Mouse (Mus musculus) T-helper 1 cell (primary cell): ENCODE data around the gene Lats1.

ENCODE experiments used
- in situ Hi-C: fragments of 300-600 bp; cut with MboI, MseI; formaldehyde crosslinking; loops from one replicate; pipeline ENCODE4 v1.15.1; 2025; ENCODE audit warnings: high pct_unique_total_duplicates

The Lats1 gene

DNA sequence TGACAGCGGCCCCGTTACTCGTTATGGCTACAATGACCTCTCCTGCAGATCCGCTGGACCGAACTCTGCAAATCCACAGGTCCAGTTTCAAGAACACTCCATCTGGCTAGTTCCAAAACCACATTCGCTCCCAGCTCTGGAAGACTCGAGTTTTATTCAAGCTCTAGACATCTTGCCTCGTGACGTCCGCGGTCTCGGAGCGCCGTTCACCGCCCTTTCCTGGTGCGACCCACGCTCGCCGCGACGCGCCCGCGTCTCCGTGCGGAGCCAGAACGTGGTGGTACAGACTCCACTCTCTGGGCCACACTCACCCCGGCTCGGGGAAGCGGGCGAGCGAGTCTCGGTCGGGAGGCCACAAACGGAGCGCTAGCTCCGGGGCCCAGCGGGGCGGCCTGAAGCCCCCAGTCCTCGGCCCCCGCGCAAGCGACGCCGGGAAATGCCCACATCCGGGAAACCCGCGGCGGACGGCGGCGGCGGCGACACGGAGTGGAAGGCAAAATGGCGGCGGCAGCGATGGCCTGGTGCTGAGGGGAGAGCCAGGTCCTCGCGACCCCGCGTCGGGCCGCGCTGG is at the start of gene Lats1, which contains the start of gene Pcmt1:
Gene Lats1 (plus strand): TSS at position 484 of the 571 bp plus-strand sequence.
Gene Pcmt1 (minus strand): TSS at position 406 of the 571 bp plus-strand sequence.
- in situ Hi-C loops, result no loop called here

DNA sequence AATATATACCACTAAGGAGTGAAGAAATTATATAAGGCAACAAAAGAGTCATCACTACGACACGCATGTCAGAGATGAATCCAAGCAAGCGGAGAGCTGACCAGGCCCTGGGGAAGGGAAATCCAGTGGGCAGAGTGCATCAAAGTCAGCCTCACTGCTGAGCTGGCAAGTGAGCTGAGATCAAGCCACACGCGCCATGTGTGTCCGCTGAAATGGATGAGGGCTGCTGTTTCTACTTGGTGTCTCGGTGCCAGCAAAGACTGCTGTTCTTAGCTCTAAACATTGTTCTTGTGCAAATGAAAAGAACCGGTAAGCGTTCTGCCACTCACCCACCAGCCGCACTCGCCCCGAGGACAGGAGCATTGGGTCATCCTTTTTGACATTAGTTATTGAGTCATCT is 40.6 kb upstream of the Lats1 start:
- in situ Hi-C loops, result no loop called here

DNA sequence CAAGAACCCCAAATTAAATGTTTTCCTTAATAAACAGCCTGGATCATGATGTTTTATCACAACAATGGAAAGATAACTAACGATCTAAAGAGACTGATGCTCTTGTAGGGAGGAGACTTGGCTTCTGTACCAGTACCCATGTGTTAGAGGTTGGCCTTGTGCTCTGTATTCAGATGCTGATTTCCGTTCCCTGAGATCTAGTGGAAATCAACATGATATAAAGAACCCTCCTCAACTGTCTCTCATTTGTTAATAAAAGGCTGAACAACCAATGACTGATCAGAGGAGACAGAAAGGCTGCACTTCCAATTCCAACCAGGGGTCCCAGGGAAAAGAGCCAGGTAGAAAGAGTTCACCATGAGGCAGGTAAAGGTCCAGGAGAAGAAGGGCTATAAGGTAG is 35.1 kb upstream of the Lats1 start:
- in situ Hi-C loops, result no loop called here

DNA sequence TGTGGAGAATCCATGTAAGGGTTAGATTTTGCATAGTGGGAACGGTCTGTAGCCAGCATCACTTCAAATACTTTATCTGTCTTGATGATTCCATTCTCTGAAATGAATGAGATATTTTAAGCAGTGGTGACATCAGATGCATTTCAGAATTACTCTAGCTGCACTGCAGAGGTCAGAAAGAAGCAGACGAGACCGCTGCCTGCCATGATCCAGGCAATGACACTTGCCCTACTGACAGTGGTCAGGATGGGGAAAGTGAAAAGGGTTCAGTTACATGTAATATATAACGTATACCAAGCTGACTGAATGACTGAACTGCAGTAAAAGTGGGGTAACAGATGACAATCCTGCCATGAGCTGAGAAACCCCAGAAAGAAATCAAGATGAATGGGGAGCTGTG is 32.0 kb upstream of the Lats1 start:
- in situ Hi-C loops, result no loop called here

DNA sequence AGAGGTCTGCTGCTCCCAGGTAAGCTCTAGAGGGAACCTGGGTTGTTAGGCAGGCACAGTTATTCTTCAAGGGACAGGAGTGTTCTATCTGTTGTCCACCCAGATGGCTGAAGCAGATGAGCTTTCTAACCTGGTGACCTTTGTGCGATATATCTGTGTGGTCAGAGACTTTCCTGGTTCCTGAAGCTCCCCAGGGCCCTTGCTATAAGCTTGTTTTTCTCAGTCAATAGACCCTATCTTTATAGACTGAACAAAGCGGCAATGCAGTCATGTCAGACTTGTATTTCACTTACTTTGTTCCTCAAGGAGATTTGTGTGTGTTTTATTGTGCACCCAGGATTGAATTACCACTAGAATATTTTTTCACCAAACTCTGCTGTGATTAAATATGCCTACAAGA is 30.0 kb upstream of the Lats1 start:
- in situ Hi-C loops, result no loop called here

DNA sequence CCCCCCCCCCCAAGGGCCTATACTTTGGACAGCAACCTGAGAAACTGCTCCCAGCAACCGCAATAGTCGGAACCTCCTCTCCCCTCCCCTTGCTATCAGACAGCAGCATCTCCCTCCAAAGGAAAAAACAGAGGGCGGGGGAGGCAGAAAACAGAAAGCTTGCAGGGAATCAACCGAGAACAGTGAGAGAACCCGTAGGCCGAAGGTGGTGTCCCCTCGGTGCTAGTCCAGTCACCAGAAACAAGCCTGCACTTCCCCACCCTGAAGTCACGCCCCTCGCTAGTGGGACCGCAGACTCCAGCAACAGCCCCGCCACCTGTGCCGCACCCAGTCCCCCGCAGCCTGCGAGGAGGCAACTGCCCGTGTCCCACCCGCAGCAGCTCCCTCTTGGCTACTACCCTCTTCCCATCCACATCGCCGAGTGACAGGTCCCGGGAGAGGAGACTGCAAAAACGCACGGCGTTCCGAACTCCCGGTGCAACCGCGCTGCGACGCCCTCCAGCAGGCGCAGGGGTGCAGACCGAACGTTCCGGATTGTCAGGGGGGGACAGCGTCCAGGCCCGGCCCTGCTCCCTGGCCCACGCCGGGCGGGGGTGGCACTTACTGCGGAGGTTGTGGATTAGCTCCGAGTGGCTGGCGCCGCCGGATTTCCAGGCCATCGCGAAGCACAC is 18.4 kb upstream of the Lats1 start:
- in situ Hi-C loops, result no loop called here

DNA sequence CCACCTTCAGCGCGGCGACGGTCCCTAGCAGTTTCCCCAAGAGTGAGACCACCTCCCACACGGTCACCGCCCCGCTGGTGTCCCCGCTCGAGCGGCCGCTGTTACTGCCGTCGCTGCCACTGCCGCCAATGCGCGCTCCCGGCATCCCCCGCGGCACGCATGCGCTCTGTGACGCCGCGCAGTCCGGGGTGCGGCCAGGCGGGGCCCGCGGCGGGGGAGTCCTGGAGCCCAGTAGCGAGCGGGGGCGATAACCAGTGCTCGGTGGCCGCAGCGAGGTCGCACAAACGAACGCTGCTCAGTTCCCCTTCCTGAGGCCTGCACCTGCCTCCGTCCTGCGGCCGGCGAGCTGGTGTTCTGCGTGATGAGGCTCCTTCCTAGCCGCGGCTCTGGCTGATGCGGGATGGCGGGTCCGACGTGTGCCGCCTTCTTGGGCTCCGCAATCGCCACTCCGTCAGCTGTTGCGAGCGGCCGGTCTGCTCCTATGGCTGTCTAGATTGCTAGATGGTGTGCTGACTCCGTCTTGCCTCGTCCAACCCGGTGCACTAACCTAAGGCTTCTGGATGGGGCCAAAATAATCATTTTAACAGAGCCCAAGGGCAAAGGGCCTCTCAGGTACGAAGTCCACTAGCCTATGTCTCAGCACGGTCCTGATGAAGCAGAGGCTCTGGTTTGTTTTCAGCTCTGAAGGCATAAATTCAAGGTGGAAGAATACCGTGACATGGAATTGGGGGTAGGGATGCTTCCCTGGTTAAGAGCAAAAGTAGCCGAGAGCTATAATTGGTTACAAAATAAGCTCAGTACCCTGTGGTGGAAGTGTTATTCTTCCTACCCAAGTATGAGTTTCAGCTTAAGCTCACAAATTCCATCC is 17.6 kb upstream of the Lats1 start:
- in situ Hi-C loops, result no loop called here

DNA sequence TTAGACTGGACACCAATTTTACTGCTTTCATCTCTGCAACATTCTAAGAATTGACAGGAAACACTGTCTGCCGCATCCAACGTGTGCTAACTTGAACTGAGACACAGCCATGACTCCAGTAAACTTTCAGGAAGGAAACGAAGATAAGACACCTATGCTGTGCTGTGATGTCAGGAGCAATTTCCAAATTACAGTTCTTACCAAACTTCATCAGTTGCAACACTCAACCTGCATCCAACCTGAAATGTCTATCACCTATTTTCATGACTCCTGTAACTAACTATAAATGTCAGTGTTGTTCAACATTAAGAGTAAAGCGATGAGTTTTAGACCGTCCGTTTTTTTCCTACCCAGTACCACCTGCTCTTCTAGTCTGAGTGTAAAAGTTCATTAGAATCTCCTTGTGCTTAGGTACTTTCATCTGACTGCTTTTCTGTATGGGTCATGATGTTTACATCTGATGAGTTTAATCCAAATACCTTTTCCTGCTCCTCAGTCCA is 16.9 kb upstream of the Lats1 start:
- in situ Hi-C loops, result no loop called here

DNA sequence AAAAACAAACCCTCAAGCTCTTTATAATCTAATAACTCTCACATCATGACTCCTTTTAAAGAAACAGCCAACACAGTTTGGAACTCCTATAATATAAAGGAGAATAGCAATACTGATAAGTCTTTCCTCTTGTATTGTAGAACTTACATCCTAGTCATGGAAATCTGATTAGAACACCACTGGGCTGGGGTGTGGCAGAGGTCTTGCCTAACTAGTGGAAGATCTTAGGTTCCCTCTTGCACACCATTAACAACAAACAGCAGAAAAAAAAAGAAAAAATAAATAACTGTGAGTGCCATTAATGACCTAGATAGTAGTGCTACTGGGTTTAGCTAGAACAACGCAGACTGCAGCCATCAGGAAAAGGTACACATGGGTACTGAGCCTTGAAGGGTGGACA is 16.1 kb upstream of the Lats1 start:
- in situ Hi-C loops, result no loop called here

DNA sequence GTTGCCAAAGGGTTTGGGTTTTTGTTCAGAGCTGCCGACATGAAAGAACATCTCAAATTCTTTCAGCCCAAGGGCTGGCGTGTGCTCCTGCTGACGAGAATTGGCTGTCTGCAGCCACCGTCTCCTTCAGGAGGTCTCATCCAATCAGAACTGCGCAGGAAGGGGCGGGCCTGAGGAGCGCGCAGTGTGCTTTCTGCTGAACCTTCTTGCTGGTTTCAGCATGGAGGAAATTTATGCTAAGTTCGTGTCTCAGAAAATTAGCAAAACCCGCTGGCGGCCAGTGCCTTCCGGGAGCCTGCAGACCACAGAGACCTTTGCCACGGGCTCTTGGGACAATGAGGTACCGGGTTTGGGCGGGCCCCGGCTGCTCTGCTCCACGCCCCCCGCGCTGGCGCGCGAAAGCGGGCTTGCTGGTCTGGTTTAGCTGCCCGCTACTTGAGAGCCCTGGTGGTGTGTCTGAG is 13.6 kb upstream of the Lats1 start, which contains the start of gene Nup43:
Gene Nup43 (plus strand): TSS at position 162 of the 461 bp plus-strand sequence.
- in situ Hi-C loops, result no loop called here

DNA sequence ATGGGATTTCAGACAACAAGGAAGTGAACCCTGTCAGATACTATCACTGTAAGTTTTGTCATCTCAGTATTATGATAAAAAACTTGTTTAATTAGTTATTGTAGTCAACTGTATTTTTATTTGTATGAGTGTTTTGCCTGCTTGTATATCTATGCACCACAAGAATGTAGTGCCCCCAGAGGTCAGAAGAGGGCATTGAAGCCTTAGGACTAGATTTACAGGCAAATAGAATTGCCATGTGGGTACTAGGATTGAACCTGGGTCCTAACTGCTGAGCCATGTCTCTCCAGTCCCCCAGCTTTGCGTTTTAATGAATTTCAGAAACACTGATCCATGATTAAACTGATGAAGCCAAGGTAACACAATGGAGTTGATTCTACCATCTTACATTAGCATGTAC is 7.3 kb upstream of the Lats1 start:
- in situ Hi-C loops, result no loop called here

DNA sequence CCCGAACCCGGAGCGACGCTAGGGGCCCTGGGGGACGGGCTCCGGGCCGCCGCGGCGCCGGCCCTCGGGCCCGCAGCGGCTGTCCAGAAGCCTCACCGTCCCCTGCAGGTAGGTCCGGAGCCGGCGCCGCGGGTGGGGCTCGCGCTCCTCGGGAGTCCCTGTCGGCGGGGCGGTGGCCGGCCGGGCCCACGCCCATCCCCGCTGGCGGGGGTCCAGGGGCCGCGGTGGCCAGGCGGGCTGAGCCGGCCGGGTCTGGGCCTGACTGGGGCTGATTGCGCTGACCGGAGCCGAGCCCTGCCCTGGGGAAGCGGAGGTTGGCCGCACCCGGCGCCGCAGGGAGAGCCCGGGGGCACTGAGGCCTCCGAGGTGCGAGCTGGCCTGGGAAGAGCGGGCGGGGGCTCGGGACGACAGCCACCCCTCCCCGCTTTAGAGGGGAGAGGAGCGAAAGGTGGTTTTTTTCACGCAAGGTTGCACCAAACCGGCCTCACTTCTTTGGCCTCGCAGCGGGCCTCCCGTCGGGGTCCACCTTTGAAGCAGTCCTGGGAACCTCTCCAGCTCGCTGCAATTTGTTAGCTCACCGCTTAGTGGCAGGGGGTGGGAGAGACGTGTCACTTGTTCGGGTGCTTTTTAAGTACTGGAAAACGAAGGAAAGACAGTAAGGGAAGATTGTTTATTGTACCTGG is 470 bp downstream of the Lats1 start:
- in situ Hi-C loops, result no loop called here

DNA sequence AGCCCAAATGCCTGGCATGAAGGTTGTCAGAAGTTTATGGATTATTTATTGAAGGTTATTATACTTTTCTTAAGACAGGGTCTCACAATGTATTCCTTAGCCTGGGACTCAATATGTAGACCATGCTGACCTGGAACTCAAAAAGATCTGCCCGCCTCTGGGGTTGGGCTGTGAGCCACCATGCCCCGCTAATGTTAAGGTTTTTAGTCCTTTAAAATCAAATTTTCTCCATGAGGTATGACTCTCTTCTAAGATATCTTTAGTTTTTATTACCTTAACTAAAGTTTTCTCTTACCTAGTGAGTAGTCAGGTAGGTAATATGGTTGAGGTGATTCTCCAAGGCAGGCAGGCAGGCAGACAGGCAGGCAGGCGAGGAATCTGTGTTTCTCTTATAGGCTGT is 1.2 kb downstream of the Lats1 start:
- in situ Hi-C loops, result no loop called here

DNA sequence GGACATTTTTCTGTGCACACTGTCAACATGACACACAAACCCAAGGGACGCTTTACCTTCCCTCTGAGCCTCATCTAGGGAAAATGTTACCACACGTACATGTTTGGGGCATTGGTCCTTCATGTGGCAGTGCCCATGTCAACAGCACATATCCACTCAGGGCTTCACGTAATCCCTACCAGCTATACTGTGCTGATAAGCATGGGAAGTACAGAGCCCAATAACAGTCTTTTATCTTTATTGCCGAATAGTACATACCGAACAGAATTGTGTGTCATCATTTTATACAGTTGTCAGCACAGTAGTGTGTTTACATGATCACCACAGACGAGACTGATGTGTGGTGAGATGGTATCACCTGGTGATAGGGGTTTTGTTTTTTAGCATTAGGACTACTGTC is 5.9 kb downstream of the Lats1 start:
- in situ Hi-C loops, result no loop called here

DNA sequence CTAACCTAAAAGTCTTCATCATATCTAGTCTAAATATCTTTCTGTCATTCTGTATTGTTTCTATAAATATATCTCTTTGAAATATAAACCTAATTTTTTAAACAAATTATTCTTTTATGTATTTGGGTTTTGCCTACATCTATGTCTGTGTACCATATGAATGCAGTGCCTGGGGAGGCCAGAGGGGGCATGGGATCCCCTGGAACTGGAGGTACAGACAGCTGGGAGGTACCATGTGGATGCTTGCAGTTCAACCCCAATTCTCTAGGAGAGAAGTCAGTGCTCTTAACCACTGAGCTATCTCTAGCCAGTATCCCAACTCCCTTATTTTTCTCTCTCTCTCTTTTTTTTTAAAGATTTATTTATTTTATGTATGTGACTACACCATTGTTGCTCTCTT is 14.3 kb downstream of the Lats1 start:
- in situ Hi-C loops, result no loop called here

DNA sequence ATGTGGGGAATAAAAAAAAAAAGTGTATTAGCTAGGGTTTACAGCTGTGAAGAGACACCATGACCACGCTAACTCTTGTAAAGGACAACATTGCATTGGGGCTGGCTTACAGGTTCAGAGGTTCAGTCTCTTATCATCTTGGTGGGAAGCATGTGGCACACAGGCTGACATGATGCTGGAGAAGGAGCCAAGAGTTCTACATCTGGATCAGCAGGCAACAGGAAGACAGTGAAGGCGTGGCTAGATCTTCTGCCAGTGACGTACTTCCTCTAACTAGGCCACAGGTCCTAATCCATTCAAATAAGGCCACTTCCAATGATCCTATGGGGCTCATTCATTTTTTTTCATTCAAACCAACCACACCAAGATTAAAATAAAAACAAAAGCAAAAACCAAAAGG is 19.1 kb downstream of the Lats1 start:
- in situ Hi-C loops, result no loop called here

DNA sequence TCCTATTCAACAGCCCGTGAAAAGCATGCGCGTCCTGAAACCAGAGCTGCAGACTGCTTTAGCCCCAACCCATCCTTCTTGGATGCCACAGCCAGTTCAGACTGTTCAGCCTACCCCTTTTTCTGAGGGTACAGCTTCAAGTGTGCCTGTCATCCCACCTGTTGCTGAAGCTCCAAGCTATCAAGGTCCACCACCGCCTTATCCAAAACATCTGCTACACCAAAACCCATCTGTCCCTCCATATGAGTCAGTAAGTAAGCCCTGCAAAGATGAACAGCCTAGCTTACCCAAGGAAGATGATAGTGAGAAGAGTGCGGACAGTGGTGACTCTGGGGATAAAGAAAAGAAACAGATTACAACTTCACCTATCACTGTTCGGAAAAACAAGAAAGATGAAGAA is 21.6 kb downstream of the Lats1 start:
- in situ Hi-C loops, result no loop called here

DNA sequence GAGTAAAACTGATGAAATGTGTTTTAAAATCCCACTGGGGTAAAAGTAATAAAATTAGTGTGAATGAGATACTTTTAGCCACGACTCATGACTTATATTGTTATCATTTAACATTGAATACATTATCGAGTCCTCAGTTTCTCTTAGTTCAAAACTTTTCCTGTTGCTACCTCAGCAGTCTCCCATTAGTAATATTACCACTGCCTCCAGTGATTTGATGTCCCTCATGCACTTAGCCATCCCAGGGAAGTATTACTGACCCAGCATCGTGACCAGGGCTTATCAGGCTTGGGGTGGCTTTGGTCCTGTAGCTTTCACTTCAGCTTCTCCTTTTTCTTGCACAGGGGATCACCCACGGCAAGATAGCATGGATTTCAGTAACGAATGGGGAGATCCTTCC is 29.1 kb downstream of the Lats1 start:
- in situ Hi-C loops, result no loop called here

DNA sequence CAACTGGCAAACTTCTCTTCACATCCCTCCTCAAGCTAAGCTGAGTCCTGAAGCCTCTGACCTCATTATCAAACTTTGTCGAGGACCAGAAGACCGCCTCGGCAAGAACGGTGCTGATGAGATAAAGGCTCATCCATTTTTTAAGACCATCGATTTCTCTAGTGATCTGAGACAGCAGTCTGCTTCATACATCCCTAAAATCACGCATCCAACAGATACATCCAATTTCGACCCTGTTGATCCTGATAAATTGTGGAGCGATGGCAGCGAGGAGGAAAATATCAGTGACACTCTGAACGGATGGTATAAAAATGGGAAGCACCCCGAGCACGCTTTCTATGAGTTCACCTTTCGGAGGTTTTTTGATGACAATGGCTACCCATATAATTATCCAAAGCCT is 31.5 kb downstream of the Lats1 start:
- in situ Hi-C loops, result no loop called here

DNA sequence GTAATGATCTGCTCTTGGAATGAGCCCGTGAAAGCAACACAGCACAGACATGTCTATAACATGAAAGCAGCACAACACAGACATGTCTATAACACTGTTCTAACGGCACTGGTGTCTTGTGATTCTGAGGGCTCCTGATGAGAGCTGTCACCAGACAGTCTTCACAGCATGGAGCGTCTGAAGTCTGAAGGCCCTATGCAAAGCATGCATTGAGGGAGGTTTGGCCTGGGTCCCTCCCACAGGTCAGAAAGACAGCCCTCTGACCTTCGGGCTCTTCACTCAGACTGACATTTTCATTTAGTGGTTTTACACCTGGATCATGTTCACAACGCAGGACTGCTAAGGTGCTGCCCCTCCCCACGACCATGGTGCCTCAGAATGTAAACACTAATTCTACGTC is 34.0 kb downstream of the Lats1 start:
- in situ Hi-C loops, result no loop called here

DNA sequence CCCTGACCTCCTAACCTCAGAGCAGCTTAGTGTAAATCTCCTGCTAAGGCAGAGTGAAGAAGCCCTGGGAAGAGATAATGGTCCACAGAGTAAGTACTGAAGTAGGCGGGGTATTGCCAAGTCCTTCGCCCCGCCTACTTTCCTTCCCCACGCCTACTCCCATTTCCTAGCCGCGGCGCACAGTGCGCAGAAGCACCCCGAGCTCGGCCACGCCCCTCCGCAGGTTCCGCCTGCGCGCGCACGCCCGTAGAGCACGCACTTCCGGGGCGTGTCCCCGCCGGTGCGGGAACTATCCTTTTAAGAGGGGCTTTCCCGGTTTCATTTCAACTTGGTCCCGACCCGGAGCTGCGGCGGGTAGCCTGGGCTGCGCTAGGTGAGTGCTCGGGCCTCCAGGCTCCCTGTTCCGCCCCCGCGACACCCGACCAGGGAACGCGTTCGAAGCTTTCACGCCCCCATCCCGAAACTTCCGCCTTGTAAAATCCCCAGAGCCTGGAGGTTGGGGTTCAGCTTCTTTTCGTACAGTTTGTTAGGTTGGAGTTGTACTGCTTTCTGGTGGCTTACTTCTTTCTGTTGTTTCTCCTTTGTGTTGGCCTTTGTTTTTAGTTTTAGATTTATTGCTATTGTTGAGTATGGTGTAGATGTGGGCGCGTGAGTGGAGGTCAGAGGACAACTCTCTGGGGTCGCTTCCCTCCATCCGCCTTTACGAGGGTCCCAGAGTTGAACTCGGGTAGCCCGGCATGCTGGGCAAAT is 44.9 kb downstream of the Lats1 start, which contains the start of gene Katna1:
Gene Katna1 (plus strand): TSS at position 250 of the 750 bp plus-strand sequence.
- in situ Hi-C loops, result loop anchor here (10.0 kb wide), 1 partner anchor 231 kb away; no protein-coding TSS in a partner anchor
